ENCODE assay signal across 34 mouse cellular contexts in genomic region chr5:38273831-38274230, GRCm38 (mm10). TPM values are rescaled to one million over a fixed set of nuclear protein-coding genes. Genes with fewer than 3 reads are reported as not detected.
DNase-seq lines count a peak whose midpoint lies in the region; ATAC-seq and TF ChIP-seq lines count a peak whose summit lies in the region.
"Had no signal": no experiment of that assay in that cellular context is flagged by ENCODE, and none has a peak within 500 bp of the region (broad histone marks: within the 10 kb centered on the region; RNA-seq: fewer than 3 reads in every experiment).

No protein-coding gene starts in this region.

- no peak overlapping the region for H3K27ac ChIP-seq in heart, adult 2 months
- H3K27ac ChIP-seq: embryonic facial prominence, embryonic 13.5 days; forebrain, embryonic 12.5 days; hindbrain, embryonic 13.5 days; layer of hippocampus, adult 2 months; limb, embryonic 13.5 days; lung, embryonic 15.5 days; neural tube, embryonic 12.5 days had no signal

- no peaks in the 10 kb centered on the region; the same call in 1 of the 2 replicates for H3K36me3 ChIP-seq in heart, adult 2 months (ENCODE audit: control insufficient read depth, insufficient read depth, low read length)

- intact Hi-C loops in heart, adult 2 months (cut with DNase I): no loop called here

- ATAC-seq in common myeloid progenitor, adult 5-6 weeks (replicated peaks; ENCODE audit: low read depth, poor library complexity, severe bottlenecking): peak; percentile 69
- peak; percentile 24 for ATAC-seq in megakaryocyte, adult 5-6 weeks (ENCODE audit: poor library complexity, severe bottlenecking)

- TF ChIP-seq CTCF in heart, adult 2 months (IDR thresholded peaks at IDR 0.05): no peak

- H3K4me1 ChIP-seq in heart, adult 2 months (ENCODE audit: control insufficient read depth, insufficient read depth, low read length): no peaks in the 10 kb centered on the region

- H3K4me3 ChIP-seq in heart, adult 2 months: no peak overlapping the region
- H3K4me3 ChIP-seq: embryonic facial prominence, embryonic 13.5 days; forebrain, embryonic 12.5 days; hindbrain, embryonic 13.5 days; layer of hippocampus, adult 2 months; limb, embryonic 13.5 days; lung, embryonic 15.5 days; myocyte; neural tube, embryonic 12.5 days had no signal

- H3K9ac ChIP-seq in heart, adult 2 months (ENCODE audit: low read depth, low read length): no peak overlapping the region
- H3K9ac ChIP-seq: embryonic facial prominence, embryonic 13.5 days; forebrain, embryonic 12.5 days; hindbrain, embryonic 13.5 days; limb, embryonic 13.5 days; lung, embryonic 15.5 days; neural tube, embryonic 12.5 days had no signal

- no peaks in the 10 kb centered on the region for H3K79me2 ChIP-seq in heart, adult 2 months (replicated peaks; ENCODE audit: control insufficient read depth, insufficient read depth, low read length)

- WGBS in heart, adult 2 months: 85% methylated on average over 4 of the region's 4 CpGs

- no peak for TF ChIP-seq EP300 in heart, adult 2 months (IDR thresholded peaks at IDR 0.05; ENCODE audit: insufficient read depth, low read depth, low read length)

- H3K27me3 ChIP-seq in heart, adult 2 months (ENCODE audit: control insufficient read depth, insufficient read depth, low read length): peaks cover 17% of the 10 kb centered on the region

- TF ChIP-seq POLR2A in heart, adult 2 months (IDR thresholded peaks at IDR 0.05; ENCODE audit: insufficient read depth, low read depth, low read length): no peak

- DNase-seq in heart, adult 11 months: peak; percentile 54
- no peak for DNase-seq in heart, adult 2 months
- DNase-seq in ovary, adult 18-20 months (ENCODE audit: low spot score): no peak
- no peak for DNase-seq in thymus, postnatal 36 days
- no peak for DNase-seq in heart, postnatal 4 days
- DNase-seq: adrenal gland, postnatal 10 days; cerebellum, adult 8-10 months; gastrocnemius, postnatal 10 days; heart, postnatal 36 days; kidney, adult 2 months; kidney, postnatal 36 days; lung, postnatal 36 days had no signal

RNA-seq across cellular contexts. Expression of gene Otop1, which starts 1.9 kb away (rescaled TPM):
- under 1 TPM; 0.57 to 0.82 TPM for total RNA-seq in heart, adult 2 months (2021)
- 2.9 and 4.3 TPM in 2 replicates for polyA plus RNA-seq in heart, adult 2 months (2012; rRNA removed)
- not detected in 2 replicates for total RNA-seq in common myeloid progenitor, adult 5-6 weeks (2017)
- total RNA-seq in megakaryocyte, adult 5-6 weeks (2015): not detected in 2 replicates
- not detected in 2 replicates for total RNA-seq in megakaryocyte, adult 5-6 weeks (2017)
- under 1 TPM; 0.36 TPM for total RNA-seq in heart, postnatal 4 days (2021)
- total RNA-seq: layer of hippocampus, postnatal 25 days; left cerebral cortex, adult 8-10 months; left cerebral cortex, postnatal 36 days had no signal
- polyA plus RNA-seq: embryonic facial prominence, embryonic 13.5 days; forebrain, embryonic 12.5 days; heart, embryonic 11.5 days; heart, embryonic 16.5 days; hindbrain, embryonic 13.5 days; kidney, embryonic 16.5 days; liver, embryonic 11.5 days; liver, embryonic 16.5 days; lung, embryonic 15.5 days; midbrain, embryonic 11.5 days; neural tube, embryonic 12.5 days; stomach, embryonic 14.5 days had no signal

RNA-seq across cellular contexts. Expression of gene Tmem128, which starts 13.8 kb away (rescaled TPM):
- total RNA-seq in heart, adult 2 months (2021): 10 to 100 TPM; 11.7 to 12.2 TPM
- 16.5 and 24.0 TPM in 2 replicates for polyA plus RNA-seq in heart, adult 2 months (2012; rRNA removed)
- 23.5 and 25.8 TPM in 2 replicates for total RNA-seq in common myeloid progenitor, adult 5-6 weeks (2017)
- 95.8 and 96.8 TPM in 2 replicates for total RNA-seq in megakaryocyte, adult 5-6 weeks (2015)
- 32.3 and 34.5 TPM in 2 replicates for total RNA-seq in megakaryocyte, adult 5-6 weeks (2017)
- 10 to 100 TPM; 23.8 to 26.3 TPM for total RNA-seq in heart, postnatal 4 days (2021)

RNA-seq across cellular contexts. Expression of gene Drd5, which starts 45.3 kb away (rescaled TPM):
- total RNA-seq in heart, adult 2 months (2021): not detected
- not detected in 2 replicates for polyA plus RNA-seq in heart, adult 2 months (2012; rRNA removed)
- not detected in 2 replicates for total RNA-seq in common myeloid progenitor, adult 5-6 weeks (2017)
- total RNA-seq in megakaryocyte, adult 5-6 weeks (2015): not detected in 2 replicates
- total RNA-seq in megakaryocyte, adult 5-6 weeks (2017): not detected in 2 replicates
- not detected for total RNA-seq in heart, postnatal 4 days (2021)
- total RNA-seq: adrenal gland, postnatal 10 days; ES-E14; gastrocnemius, postnatal 10 days; heart, postnatal 36 days had no signal
- polyA plus RNA-seq: forebrain, embryonic 12.5 days; gonadal fat pad, adult 2 months; heart, embryonic 11.5 days; kidney, adult 2 months; kidney, embryonic 16.5 days; liver, embryonic 11.5 days; liver, embryonic 16.5 days; lung, embryonic 15.5 days; myocyte; neural tube, embryonic 12.5 days; stomach, embryonic 14.5 days had no signal

RNA-seq across cellular contexts. Expression of gene Lyar, which starts 53.6 kb away (rescaled TPM):
- total RNA-seq in heart, adult 2 months (2021): 10 to 100 TPM; 16.8 to 20.5 TPM
- 5.4 and 7.4 TPM in 2 replicates for polyA plus RNA-seq in heart, adult 2 months (2012; rRNA removed)
- 144 and 145 TPM in 2 replicates for total RNA-seq in common myeloid progenitor, adult 5-6 weeks (2017)
- 27.6 and 33.7 TPM in 2 replicates for total RNA-seq in megakaryocyte, adult 5-6 weeks (2015)
- total RNA-seq in megakaryocyte, adult 5-6 weeks (2017): 28.1 and 45.1 TPM in 2 replicates
- total RNA-seq in heart, postnatal 4 days (2021): 10 to 100 TPM; 18.5 to 20.0 TPM

RNA-seq across cellular contexts. Expression of gene Zbtb49, which starts 53.6 kb away (rescaled TPM):
- 1 to 10 TPM; 3.7 to 4.1 TPM for total RNA-seq in heart, adult 2 months (2021)
- 4.3 and 5.2 TPM in 2 replicates for polyA plus RNA-seq in heart, adult 2 months (2012; rRNA removed)
- total RNA-seq in common myeloid progenitor, adult 5-6 weeks (2017): 9.4 and 16.2 TPM in 2 replicates
- total RNA-seq in megakaryocyte, adult 5-6 weeks (2015): 4.4 and 6.0 TPM in 2 replicates
- 4.0 and 7.7 TPM in 2 replicates for total RNA-seq in megakaryocyte, adult 5-6 weeks (2017)
- total RNA-seq in heart, postnatal 4 days (2021): 1 to 10 TPM; 8.0 to 8.2 TPM
